Mouse (Mus musculus) testis, adult 10 weeks (tissue): ENCODE data around the gene Lrmda. TPM values are rescaled to one million over a fixed set of nuclear protein-coding genes. Genes with fewer than 3 reads are reported as not detected.

Source experiments
- polyA plus RNA-seq: library from polyadenylated mRNA; stranded (reverse); fragments of 350-450 nt; fragmentation: Illumina TruSeq; extraction: RNeasy Lipid Tissue Mini Kit (QIAGEN cat#74804); gene quantifications from one replicate; pipeline ENCODE4 v1.2.3, GENCODE M21; 2014; ENCODE audit warnings: low read depth, low replicate concordance

Lrmda gene
- 3.0 TPM for polyA plus RNA-seq

DNA sequence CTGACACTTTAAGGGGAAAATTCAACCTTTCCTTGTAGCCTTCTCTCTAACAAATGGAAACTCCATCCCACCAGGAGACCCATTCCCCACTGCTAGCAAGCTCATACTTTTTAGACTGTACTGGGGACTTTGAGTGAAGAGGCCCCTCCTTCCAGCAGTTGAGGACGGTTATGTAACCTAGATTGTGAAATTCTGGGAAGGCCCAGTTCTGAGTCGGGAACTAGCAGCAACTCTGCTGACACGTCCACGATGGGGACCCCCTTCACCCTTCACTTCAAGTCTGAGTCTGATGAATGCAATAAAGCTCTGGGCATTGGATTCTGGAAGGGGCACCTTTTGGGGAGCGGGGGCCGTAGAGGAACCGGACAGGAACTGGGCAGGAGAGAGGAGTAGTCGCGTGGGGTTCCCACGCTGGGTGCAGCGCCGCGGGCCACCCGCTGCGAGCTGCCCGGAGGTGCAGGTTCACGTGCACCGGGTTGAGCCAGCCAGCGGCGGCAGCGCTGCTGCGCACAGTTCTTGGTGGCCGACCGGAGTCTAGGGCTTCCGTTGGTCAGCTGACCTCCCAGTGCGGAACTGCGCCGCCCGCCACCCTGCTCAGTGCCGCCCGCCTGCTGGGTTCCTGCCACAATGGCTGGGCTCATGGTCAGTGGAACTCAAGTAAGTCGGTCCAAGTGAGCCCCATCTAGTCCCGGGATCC lies at the start of gene Lrmda:
Lrmda (plus strand) TSS at position 461 of the 697 bp plus-strand sequence.

GRCm38 (mm10) chr14:21989291-21989913 lies 30.1 kb upstream of the Lrmda start, which contains the start of gene Zfp503:
Gene Zfp503 (minus strand): TSS chr14:21989601.

Other genes starting within 250 kb of the Lrmda start
- gene Vdac2, start 194.5 kb upstream of the Lrmda start, polyA plus RNA-seq: 687 TPM
- gene Comtd1, start 170.7 kb upstream of the Lrmda start, polyA plus RNA-seq: 0.29 TPM
- 0.55 TPM for gene Zfp503, start 30.1 kb upstream of the Lrmda start, polyA plus RNA-seq